Mouse (Mus musculus): ENCODE measurements around the gene Rftn1.

- TF ChIP-seq POLR2A (IDR thresholded peaks at IDR 0.05; ENCODE audit: low read depth, low read length) (no peak), CTCF (IDR thresholded peaks at IDR 0.05; ENCODE audit: extremely low read depth, insufficient read length, insufficient replicate concordance, low read depth, low read length) (no peak)
Measured at GRCm38 (mm10) chr17:50106811-50107210, 83.7 kb downstream of the Rftn1 start.
